In genomic region chr3:52269514-52270351, GRCm38 (mm10) we compare ENCODE assay signal across 8 mouse cellular contexts. TPM values are rescaled to one million over a fixed set of nuclear protein-coding genes. Genes with fewer than 3 reads are reported as not detected.
DNase-seq lines count a peak whose midpoint lies in the region; ATAC-seq and TF ChIP-seq lines count a peak whose summit lies in the region.

No protein-coding gene starts in this region.

- ATAC-seq in forebrain, embryonic 13.5 days: no peak
- peak; percentile 42 for ATAC-seq in lung, embryonic 16.5 days (ENCODE audit: low read depth)

- peak overlapping the region; percentile 75 for H3K9ac ChIP-seq in forebrain, embryonic 13.5 days
- H3K9ac ChIP-seq in lung, embryonic 16.5 days (ENCODE audit: low read length): peak overlapping the region; percentile 86

- no peaks in the 10 kb centered on the region for H3K9me3 ChIP-seq in forebrain, embryonic 13.5 days (replicated peaks)
- H3K9me3 ChIP-seq in lung, embryonic 16.5 days (ENCODE audit: control insufficient read depth, low read length): no peaks in the 10 kb centered on the region

- under 1% methylated on average over 52 of the region's 55 CpGs for WGBS in forebrain, embryonic 13.5 days
- WGBS in lung, embryonic 16.5 days: under 1% methylated on average over 55 of the region's 55 CpGs
- WGBS in olfactory bulb, adult 2 months: 3% methylated on average over 55 of the region's 55 CpGs

- H3ac ChIP-seq in C2C12 (ENCODE audit: control insufficient read depth, insufficient read length, low read depth): peak overlapping the region; percentile 79

- no peak for TF ChIP-seq POLR2A in olfactory bulb, adult 2 months (IDR thresholded peaks at IDR 0.05; ENCODE audit: insufficient read depth, low read depth, low read length)

- H3K4me2 ChIP-seq in forebrain, embryonic 13.5 days: peak overlapping the region; percentile 95
- H3K4me2 ChIP-seq in lung, embryonic 16.5 days (ENCODE audit: low read depth, low read length): peak overlapping the region; percentile 90

- no peaks in the 10 kb centered on the region for H3K27me3 ChIP-seq in C2C12 (ENCODE audit: control insufficient read depth, insufficient read depth, insufficient read length)
- H3K27me3 ChIP-seq in forebrain, embryonic 13.5 days: peaks cover 63% of the 10 kb centered on the region
- peaks cover 3% of the 10 kb centered on the region; the same call in 1 of the 2 replicates for H3K27me3 ChIP-seq in lung, embryonic 16.5 days (ENCODE audit: control insufficient read depth, insufficient read depth, low read depth, low read length)

- H3K4me1 ChIP-seq in forebrain, embryonic 13.5 days: peaks cover 32% of the 10 kb centered on the region
- peaks cover 17% of the 10 kb centered on the region for H3K4me1 ChIP-seq in lung, embryonic 16.5 days (replicated peaks; ENCODE audit: control insufficient read depth, insufficient read depth, low read length)
- peaks cover 8% of the 10 kb centered on the region for H3K4me1 ChIP-seq in olfactory bulb, adult 2 months (ENCODE audit: control insufficient read depth, insufficient read depth, low read length)

- DNase-seq in adrenal gland, postnatal 4 days (ENCODE audit: low spot score in 2 of 2): peak; percentile 29 to 60
- peak; percentile 72 to 75 for DNase-seq in heart, postnatal 14 days
- DNase-seq in kidney, postnatal 4 days: peak; percentile 79 to 87
- DNase-seq in thymus, postnatal 10 days (ENCODE audit: low spot score in 2 of 2): peak; percentile 38 to 51

- H3K79me2 ChIP-seq in C2C12 (ENCODE audit: control insufficient read depth, insufficient read depth): peaks cover 61% of the 10 kb centered on the region

- H3K4me3 ChIP-seq in C2C12 (ENCODE audit: insufficient read depth, poor library complexity, severe bottlenecking): peak overlapping the region; percentile 55
- H3K4me3 ChIP-seq in forebrain, embryonic 13.5 days: peak overlapping the region; percentile 77
- peak overlapping the region; percentile 87 for H3K4me3 ChIP-seq in lung, embryonic 16.5 days (ENCODE audit: low read length)
- H3K4me3 ChIP-seq in olfactory bulb, adult 2 months (ENCODE audit: insufficient read depth, low read depth, low read length): peak overlapping the region; percentile 99

- peaks cover 9% of the 10 kb centered on the region for H3K79me3 ChIP-seq in C2C12 (ENCODE audit: low read depth)

- intact Hi-C loops in heart, postnatal 14 days (cut with DNase I): loop anchor here (2.0 to 5.0 kb wide), 3 partner anchors 68 to 181 kb away; no protein-coding TSS in a partner anchor

- no peak for TF ChIP-seq CTCF in C2C12 (IDR thresholded peaks at IDR 0.05; ENCODE audit: control insufficient read depth, insufficient read depth, insufficient read length)
- no peak for TF ChIP-seq CTCF in olfactory bulb, adult 2 months (IDR thresholded peaks at IDR 0.05; ENCODE audit: insufficient read depth, low read depth, low read length)

- H3K36me3 ChIP-seq in C2C12 (ENCODE audit: control insufficient read depth, insufficient read depth): no peaks in the 10 kb centered on the region
- H3K36me3 ChIP-seq in forebrain, embryonic 13.5 days (ENCODE audit: poor library complexity, severe bottlenecking): no peaks in the 10 kb centered on the region
- H3K36me3 ChIP-seq in lung, embryonic 16.5 days (ENCODE audit: control insufficient read depth, insufficient read depth, low read length): peaks cover 2% of the 10 kb centered on the region; the same call in 1 of the 2 replicates

- H3K27ac ChIP-seq in forebrain, embryonic 13.5 days: no peak overlapping the region
- peak overlapping the region; percentile 89 for H3K27ac ChIP-seq in lung, embryonic 16.5 days (ENCODE audit: low read length)
- H3K27ac ChIP-seq in olfactory bulb, adult 2 months (ENCODE audit: insufficient read depth, low read depth, low read length): no peak overlapping the region

TF ChIP-seq in C2C12, 6 proteins besides CTCF, POLR2A, EP300 and RAD21:
- TF ChIP-seq USF1 (IDR thresholded peaks at IDR 0.05; ENCODE audit: low read depth): no peak
- no peak for TF ChIP-seq MYOD1 (IDR thresholded peaks at IDR 0.05; ENCODE audit: control insufficient read depth, insufficient read length, low read depth)
- TF ChIP-seq MAX (IDR thresholded peaks at IDR 0.05): no peak
- no peak for TF ChIP-seq CEBPB (IDR thresholded peaks at IDR 0.05; ENCODE audit: low read depth)
- no peak for TF ChIP-seq MYOG (IDR thresholded peaks at IDR 0.05; ENCODE audit: control insufficient read depth, extremely low read depth, insufficient read length)
- no peak for TF ChIP-seq FOSL1 (IDR thresholded peaks at IDR 0.05; ENCODE audit: insufficient read depth, low read length, poor library complexity, severe bottlenecking)
TF ChIP-seq in C2C12: peak in this region for 0.

RNA-seq across cellular contexts. Expression of gene Foxo1, which starts 1.6 kb away (rescaled TPM):
- polyA plus RNA-seq in C2C12 (2012; fragmentation: generic; extraction: Trizol): 5.9 TPM
- total RNA-seq in adrenal gland, postnatal 4 days (2021): 10 to 100 TPM; 21.2 to 21.8 TPM
- polyA plus RNA-seq in forebrain, embryonic 13.5 days (2015; fragmentation: Nextera tagmentation; extraction: Ambion mirVana): 1.9 TPM in 2 replicates
- total RNA-seq in heart, postnatal 14 days (2021): 10 to 100 TPM; 13.6 to 15.7 TPM
- 4.3 and 4.8 TPM in 2 replicates for polyA plus RNA-seq in lung, embryonic 16.5 days (2015; fragmentation: Nextera tagmentation; extraction: Ambion mirVana)
- not detected in 2 replicates for polyA plus RNA-seq in olfactory bulb, adult 2 months (2012; ENCODE audit: insufficient read depth, insufficient read length, low replicate concordance, missing spikeins)
